ENCODE assay signal across 20 mouse cellular contexts in the genomic region with DNA sequence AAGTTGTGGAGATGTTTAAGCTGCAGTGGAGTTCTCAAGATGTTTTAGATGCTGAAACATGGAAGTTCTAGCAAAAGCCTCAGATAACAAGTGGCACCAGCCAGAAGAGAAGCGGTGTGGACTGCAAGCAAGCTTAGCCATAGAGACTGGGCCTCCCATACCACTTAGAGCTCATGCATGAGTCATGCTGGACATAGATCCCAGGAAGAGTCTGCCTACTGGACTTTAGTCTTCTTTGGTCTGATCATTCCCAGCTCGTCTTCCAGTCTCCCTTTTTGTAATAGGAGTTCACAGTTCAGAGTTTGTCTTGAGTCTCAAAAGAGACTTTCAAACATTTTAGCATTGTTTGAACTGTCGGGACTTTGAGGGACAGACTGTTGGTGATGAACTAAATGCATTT.
"Had no signal": no experiment of that assay in that cellular context is flagged by ENCODE, and none has a peak within 500 bp of the region (broad histone marks: within the 10 kb centered on the region; RNA-seq: fewer than 3 reads in every experiment).

No protein-coding gene starts in this region.

- H3K27me3 ChIP-seq: liver, embryonic 15.5 days; lung, embryonic 15.5 days; megakaryocyte, embryonic 14.5 days; midbrain, embryonic 13.5 days; neural tube, embryonic 13.5 days; stomach, embryonic 15.5 days had no signal

- H3K4me1 ChIP-seq: liver, embryonic 15.5 days; lung, embryonic 15.5 days; midbrain, embryonic 10.5 days; midbrain, embryonic 13.5 days; stomach, embryonic 15.5 days had no signal

- H3K36me3 ChIP-seq: liver, embryonic 15.5 days; lung, embryonic 15.5 days; midbrain, embryonic 10.5 days; midbrain, embryonic 13.5 days; neural tube, embryonic 13.5 days; stomach, embryonic 15.5 days had no signal

- H3K27ac ChIP-seq: liver, embryonic 15.5 days; lung, embryonic 15.5 days; midbrain, embryonic 10.5 days; midbrain, embryonic 13.5 days; neural tube, embryonic 13.5 days; stomach, embryonic 15.5 days had no signal

- H3K9ac ChIP-seq: liver, embryonic 15.5 days; lung, embryonic 15.5 days; midbrain, embryonic 13.5 days; neural tube, embryonic 13.5 days; stomach, embryonic 15.5 days had no signal

- DNase-seq: layer of hippocampus, postnatal 36 days; left cerebral cortex, postnatal 4 days; lung, adult 18-20 months; lung, postnatal 10 days; lung, postnatal 36 days; retina, postnatal 1 day; right cerebral cortex, postnatal 25 days; spleen, adult 18-20 months; thymus, postnatal 25 days had no signal

- H3K4me2 ChIP-seq: liver, embryonic 11.5 days; liver, embryonic 15.5 days; lung, embryonic 15.5 days; midbrain, embryonic 13.5 days; neural tube, embryonic 13.5 days; stomach, embryonic 15.5 days had no signal

- ATAC-seq: hindbrain, embryonic 16.5 days; midbrain, embryonic 13.5 days; midbrain, embryonic 16.5 days had no signal

- H3K9me3 ChIP-seq: liver, embryonic 15.5 days; lung, embryonic 15.5 days; megakaryocyte, embryonic 14.5 days; midbrain, embryonic 10.5 days; midbrain, embryonic 13.5 days; neural tube, embryonic 13.5 days; stomach, embryonic 15.5 days had no signal

- H3K4me3 ChIP-seq: liver, embryonic 15.5 days; lung, embryonic 15.5 days; megakaryocyte, embryonic 14.5 days; midbrain, embryonic 10.5 days; midbrain, embryonic 13.5 days; myocyte; neural tube, embryonic 13.5 days; stomach, embryonic 15.5 days had no signal
